Mouse (Mus musculus) kidney, embryonic 14.5 days (tissue): ENCODE results near the gene Tnfrsf11a. TPM values are rescaled to one million over a fixed set of nuclear protein-coding genes. Genes with fewer than 3 reads are reported as not detected.

Source experiments
- ATAC-seq: fragments of 200-750 bp; cut with Nextera tagmentation; 2 replicates; pipeline ENCODE4 v1.8.0; 2017; ENCODE audit warnings: moderate number of reproducible peaks, mild to moderate bottlenecking, moderate TSS enrichment, moderate library complexity; ENCODE audit not compliant: low FRiP score, low TSS enrichment
- H3K27ac ChIP-seq: fragments of 300-500 bp; sonication (generic); 2 replicates; pipeline ENCODE4 v1.5.1; 2014; ENCODE audit warnings: low read depth, mild to moderate bottlenecking, low read length, moderate library complexity, mixed read lengths
- H3K27me3 ChIP-seq: fragments of 300-500 bp; sonication (generic); 2 replicates; pipeline ENCODE4 v1.6.1; 2014; ENCODE audit warnings: mild to moderate bottlenecking, low read length; ENCODE audit not compliant: control insufficient read depth, insufficient read depth
- H3K36me3 ChIP-seq: fragments of 300-500 bp; sonication (generic); 2 replicates; pipeline ENCODE4 v1.6.1; 2014; ENCODE audit warnings: low read length, mixed read lengths; ENCODE audit not compliant: control insufficient read depth, insufficient read depth
- H3K4me1 ChIP-seq: fragments of 300-500 bp; sonication (generic); 2 replicates; pipeline ENCODE4 v1.6.1; 2014; ENCODE audit warnings: low read length, mixed read lengths; ENCODE audit not compliant: control insufficient read depth, insufficient read depth
- H3K4me2 ChIP-seq: fragments of 300-500 bp; sonication (generic); replicated peaks from 2 replicates; pipeline ENCODE4 v1.6.1; 2014; ENCODE audit warnings: low read depth, mild to moderate bottlenecking, low read length
- H3K4me3 ChIP-seq: fragments of 300-500 bp; sonication (generic); 2 replicates; pipeline ENCODE4 v1.5.1; 2014; ENCODE audit warnings: mild to moderate bottlenecking, low read length
- H3K9ac ChIP-seq: fragments of 300-500 bp; sonication (generic); 2 replicates; pipeline ENCODE4 v1.6.1; 2014; ENCODE audit warnings: low read depth, mild to moderate bottlenecking, low read length, moderate library complexity
- H3K9me3 ChIP-seq: fragments of 300-500 bp; sonication (generic); 2 replicates; pipeline ENCODE4 v1.6.1; 2016; ENCODE audit warnings: low read length; ENCODE audit not compliant: control insufficient read depth
- WGBS: fragments of 180-500 bp; shearing (Covaris S2); extraction: QIAGEN DNeasy Blood & Tissue Kit; methylation state at CpG from one replicate; pipeline ENCODE4 v1.1.7; 2014; 5-methylcytosine and 5-hydroxymethylcytosine counted together
- polyA plus RNA-seq: library from polyadenylated mRNA; unstranded; fragments of >200 nt; fragmentation: Nextera tagmentation; extraction: Ambion mirVana; gene quantifications from 2 replicates; pipeline ENCODE4 v1.2.1, GENCODE M21; 2014

The Tnfrsf11a gene
- polyA plus RNA-seq, 1 experiment from 2014 or later = 0.88 TPM

- Histone ChIP-seq H3K4me2 (no peak overlapping the region), H3K27ac (no peak overlapping the region), H3K36me3 (no peaks in the 10 kb centered on the region), H3K9me3 (no peaks in the 10 kb centered on the region), H3K4me3 (no peak overlapping the region), H3K9ac (no peak overlapping the region), H3K4me1 (peaks cover 9% of the 10 kb centered on the region; the same call in 1 of the 2 replicates), H3K27me3 (no peaks in the 10 kb centered on the region)
- no peak for ATAC-seq
- WGBS = 54% methylated on average over 14 of the region's 14 CpGs
Measured at GRCm38 (mm10) chr1:105814402-105815270, 34.1 kb downstream of the Tnfrsf11a start.

- H3K9ac ChIP-seq = no peak overlapping the region
- H3K9me3 ChIP-seq = no peaks in the 10 kb centered on the region
- no peak overlapping the region for H3K4me3 ChIP-seq
- 62% methylated on average over 2 of the region's 2 CpGs for whole genome bisulfite sequencing
- H3K4me2 ChIP-seq = no peak overlapping the region
- no peaks in the 10 kb centered on the region for H3K27me3 ChIP-seq
- H3K36me3 ChIP-seq = no peaks in the 10 kb centered on the region
- no peak overlapping the region for H3K27ac ChIP-seq
- H3K4me1 ChIP-seq = peaks cover 9% of the 10 kb centered on the region; the same call in 1 of the 2 replicates
- no peak for ATAC-seq
Measured at GRCm38 (mm10) chr1:105815310-105815709, 34.8 kb downstream of the Tnfrsf11a start.

GRCm38 (mm10) chr1:105815736-105816135 lies 35.2 kb downstream of the Tnfrsf11a start:
- Histone ChIP-seq H3K4me3 (no peak overlapping the region), H3K36me3 (no peaks in the 10 kb centered on the region), H3K27me3 (no peaks in the 10 kb centered on the region), H3K27ac (no peak overlapping the region), H3K4me2 (no peak overlapping the region), H3K4me1 (peaks cover 9% of the 10 kb centered on the region; the same call in 1 of the 2 replicates), H3K9ac (no peak overlapping the region), H3K9me3 (no peaks in the 10 kb centered on the region)
- ATAC-seq = no peak
- 83% methylated on average over 3 of the region's 3 CpGs for WGBS

GRCm38 (mm10) chr1:105819031-105819430 lies 38.5 kb downstream of the Tnfrsf11a start:
- WGBS = 24% methylated on average over 6 of the region's 6 CpGs
- no peak overlapping the region for H3K4me2 ChIP-seq

GRCm38 (mm10) chr1:105819740-105820139 lies 39.2 kb downstream of the Tnfrsf11a start:
- Histone ChIP-seq H3K27ac (no peak overlapping the region), H3K9me3 (no peaks in the 10 kb centered on the region), H3K4me1 (peaks cover 5% of the 10 kb centered on the region; the same call in 1 of the 2 replicates), H3K27me3 (no peaks in the 10 kb centered on the region), H3K9ac (no peak overlapping the region), H3K36me3 (no peaks in the 10 kb centered on the region), H3K4me3 (no peak overlapping the region), H3K4me2 (no peak overlapping the region)
- WGBS = 53% methylated on average over 7 of the region's 7 CpGs
- ATAC-seq = no peak

More at GRCm38 (mm10) chr1:105819031-105819430, 38.5 kb downstream of the Tnfrsf11a start:
- H3K27ac ChIP-seq = no peak overlapping the region
- H3K9me3 ChIP-seq = no peaks in the 10 kb centered on the region
- no peaks in the 10 kb centered on the region for H3K27me3 ChIP-seq
- no peak overlapping the region for H3K9ac ChIP-seq
- H3K36me3 ChIP-seq = no peaks in the 10 kb centered on the region
- H3K4me3 ChIP-seq = no peak overlapping the region
- ATAC-seq = 0 out of 2 replicates have a peak, but pooled peaks have one; percentile 13
- H3K4me1 ChIP-seq = peaks cover 5% of the 10 kb centered on the region; the same call in 1 of the 2 replicates

- WGBS = 95% methylated on average over 4 of the region's 4 CpGs
Measured at GRCm38 (mm10) chr1:105824356-105824755, 43.8 kb downstream of the Tnfrsf11a start.

GRCm38 (mm10) chr1:105824980-105825379 lies 44.5 kb downstream of the Tnfrsf11a start:
- no peak for ATAC-seq

More at GRCm38 (mm10) chr1:105824356-105824755, 43.8 kb downstream of the Tnfrsf11a start:
- H3K4me1 ChIP-seq = no peaks in the 10 kb centered on the region
- no peak overlapping the region for H3K9ac ChIP-seq
- no peak for ATAC-seq
- no peak overlapping the region for H3K4me3 ChIP-seq
- no peak overlapping the region for H3K4me2 ChIP-seq
- H3K27me3 ChIP-seq = no peaks in the 10 kb centered on the region
- no peaks in the 10 kb centered on the region for H3K36me3 ChIP-seq
- H3K9me3 ChIP-seq = no peaks in the 10 kb centered on the region
- H3K27ac ChIP-seq = no peak overlapping the region

GRCm38 (mm10) chr1:105827374-105827773 lies 46.9 kb downstream of the Tnfrsf11a start:
- no peaks in the 10 kb centered on the region for H3K4me1 ChIP-seq
- H3K4me2 ChIP-seq = no peak overlapping the region
- no peaks in the 10 kb centered on the region for H3K36me3 ChIP-seq
- no peak overlapping the region for H3K4me3 ChIP-seq
- 90% methylated on average over 7 of the region's 7 CpGs for WGBS
- H3K27me3 ChIP-seq = no peaks in the 10 kb centered on the region
- no peak overlapping the region for H3K27ac ChIP-seq
- H3K9ac ChIP-seq = no peak overlapping the region
- no peaks in the 10 kb centered on the region for H3K9me3 ChIP-seq
- no peak for ATAC-seq

More at GRCm38 (mm10) chr1:105824980-105825379, 44.5 kb downstream of the Tnfrsf11a start:
- no peak overlapping the region for H3K4me3 ChIP-seq
- H3K4me2 ChIP-seq = no peak overlapping the region
- H3K36me3 ChIP-seq = no peaks in the 10 kb centered on the region
- no peak overlapping the region for H3K9ac ChIP-seq
- WGBS = 76% methylated on average over 4 of the region's 4 CpGs
- H3K27me3 ChIP-seq = no peaks in the 10 kb centered on the region
- H3K9me3 ChIP-seq = no peaks in the 10 kb centered on the region
- no peak overlapping the region for H3K27ac ChIP-seq
- no peaks in the 10 kb centered on the region for H3K4me1 ChIP-seq

GRCm38 (mm10) chr1:105827786-105828345 lies 47.3 kb downstream of the Tnfrsf11a start:
- Histone ChIP-seq H3K4me2 (no peak overlapping the region), H3K27ac (no peak overlapping the region), H3K4me3 (no peak overlapping the region), H3K27me3 (no peaks in the 10 kb centered on the region), H3K36me3 (no peaks in the 10 kb centered on the region), H3K4me1 (no peaks in the 10 kb centered on the region), H3K9me3 (no peaks in the 10 kb centered on the region), H3K9ac (no peak overlapping the region)
- 82% methylated on average over 8 of the region's 8 CpGs for WGBS
- ATAC-seq = 0 out of 2 replicates have a peak, but pooled peaks have one; percentile 28
